Mouse (Mus musculus) fat pad, adult 2 months (tissue): Measurements from ENCODE around the gene Cd59a.
"Not testable (repeated sequence)": the region's sequence is repeated elsewhere in the genome, so short reads cannot be mapped to it uniquely, and the experiment has no call there.

ENCODE experiments used
- DNase-seq: peaks from one replicate; pipeline ENCODE4 v3.0.0-alpha.2; 2011; ENCODE audit warnings: low read depth, low spot score; ENCODE audit errors: extremely low read depth

Gene Cd59a

DNA sequence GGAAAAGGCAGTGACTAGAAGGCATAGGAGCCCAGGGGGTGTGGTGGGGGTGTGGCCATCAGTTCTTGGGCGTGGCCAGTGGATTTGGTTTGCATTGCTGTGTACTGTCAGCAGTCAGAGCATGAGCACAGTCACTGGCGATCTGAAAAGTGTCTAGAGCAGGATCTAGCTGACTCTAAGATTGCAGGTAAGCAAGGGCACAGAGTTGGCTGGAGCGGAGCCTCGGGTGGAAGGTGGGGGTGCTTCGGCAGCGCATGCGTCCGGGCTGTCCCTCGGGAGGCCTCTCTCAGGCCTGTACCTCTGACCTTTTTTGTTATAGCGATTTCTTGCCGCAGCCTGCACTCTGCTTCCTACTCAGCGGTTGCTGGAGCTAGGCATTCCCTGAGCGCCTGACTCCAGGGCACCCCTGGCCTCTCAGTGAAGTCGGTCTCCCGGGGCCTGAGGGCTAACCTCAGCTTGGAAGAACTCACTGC, at the start of gene Cd59a:
Gene Cd59a (plus strand): TSS at position 61 of the 473 bp plus-strand sequence.
- no peak for DNase-seq

DNA sequence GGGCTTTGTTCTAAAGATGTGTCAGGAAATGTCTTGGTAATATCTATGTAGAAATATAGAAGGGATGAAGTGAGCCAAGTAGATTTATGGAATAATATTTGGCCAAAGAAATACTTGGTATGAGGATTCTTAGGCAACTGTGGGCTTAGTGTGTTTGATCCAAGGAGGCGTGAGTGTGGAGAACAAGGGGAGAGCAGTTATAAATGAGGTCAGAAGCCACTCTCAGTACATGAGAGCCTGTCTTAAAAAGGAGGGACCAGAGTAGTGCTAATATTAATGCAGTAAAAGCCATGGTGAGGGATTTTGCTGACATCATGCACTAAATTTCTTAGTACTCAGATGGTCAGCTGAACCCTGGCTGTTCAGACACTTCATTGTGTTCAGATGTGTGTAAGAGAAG, 37.2 kb upstream of the Cd59a start:
- no peak for DNase-seq

DNA sequence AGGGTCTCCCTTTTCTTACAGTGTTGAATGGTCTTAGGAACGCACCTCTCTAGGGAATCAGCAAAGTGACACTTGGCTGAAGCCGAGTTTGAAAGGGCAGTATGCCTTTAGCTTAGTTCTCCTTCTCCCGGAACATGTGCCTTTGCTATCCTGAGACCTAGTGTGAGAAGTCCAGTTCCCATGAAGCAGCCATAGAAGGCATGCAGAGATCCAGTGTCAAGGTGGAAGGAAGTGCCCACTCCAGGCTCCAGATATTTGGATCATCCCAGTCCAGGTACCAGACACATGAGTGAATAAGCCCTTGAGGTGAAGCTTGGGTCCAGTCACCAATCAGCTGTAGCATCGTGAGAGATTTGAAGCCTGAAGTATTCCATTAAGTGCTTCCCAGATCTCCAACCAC, 36.6 kb upstream of the Cd59a start:
- DNase-seq = no peak

- no peak for DNase-seq
Observed at GRCm38 (mm10) chr2:104059786-104060185, 35.8 kb upstream of the Cd59a start.

- DNase-seq = no peak
Observed at GRCm38 (mm10) chr2:104060996-104061395, 34.6 kb upstream of the Cd59a start.

- no peak for DNase-seq
Observed at GRCm38 (mm10) chr2:104062665-104063064, 32.9 kb upstream of the Cd59a start.

DNA sequence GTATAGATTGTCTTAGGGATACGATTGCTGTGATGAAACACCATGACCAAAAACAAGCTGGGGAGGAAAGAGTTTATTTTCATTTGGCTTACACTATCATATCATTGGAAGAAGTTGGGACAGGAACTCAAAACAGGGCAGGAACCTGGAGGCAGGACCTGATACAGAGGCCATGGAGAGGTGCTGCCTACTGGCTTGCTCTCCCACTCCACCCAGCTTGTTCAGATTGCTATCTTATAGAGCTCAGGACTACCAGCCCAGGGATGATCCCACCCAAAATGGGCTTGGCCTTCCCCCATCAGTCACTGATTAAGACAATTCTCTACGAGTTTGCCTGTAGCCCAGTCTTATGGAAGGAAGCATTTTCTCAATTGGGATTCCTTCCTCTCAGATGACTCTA, 31.4 kb upstream of the Cd59a start:
- DNase-seq = no peak

- not testable (repeated sequence) for DNase-seq
Observed at GRCm38 (mm10) chr2:104065526-104065925, 30.1 kb upstream of the Cd59a start, which contains the start of gene Gm10912. Gene Gm10912 (plus strand): TSS chr2:104065826.

GRCm38 (mm10) chr2:104068450-104068849, 27.2 kb upstream of the Cd59a start, which contains the start of gene Gm10799:
Gene Gm10799 (minus strand): TSS chr2:104068550.
- not testable (repeated sequence) for DNase-seq

- no peak for DNase-seq
Observed at GRCm38 (mm10) chr2:104069704-104070185, 25.9 kb upstream of the Cd59a start, which contains the start of gene Cd59b. Gene Cd59b (plus strand): TSS chr2:104069849.

DNA sequence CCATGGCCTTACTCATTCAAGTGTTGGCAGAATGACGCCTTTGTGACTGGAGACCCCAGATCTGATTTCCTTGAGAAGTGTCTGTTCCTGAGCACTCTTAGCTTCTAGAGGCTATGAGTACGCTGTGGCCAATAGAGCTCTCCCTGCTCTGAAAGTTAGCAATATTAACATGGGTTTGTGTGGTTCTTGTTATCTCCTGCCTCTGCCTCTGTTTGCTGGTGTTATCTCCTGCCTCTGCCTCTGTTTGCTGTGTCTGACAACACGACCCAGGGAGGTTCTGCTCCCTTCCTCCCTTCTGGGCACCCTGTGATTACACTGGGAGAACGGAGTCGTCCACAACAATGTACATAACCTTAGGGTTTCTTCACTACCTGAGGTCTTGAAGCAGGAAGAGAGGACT, 17.3 kb upstream of the Cd59a start:
- DNase-seq = not testable (repeated sequence)

GRCm38 (mm10) chr2:104081436-104082050, 14.1 kb upstream of the Cd59a start:
- not testable (repeated sequence) for DNase-seq

GRCm38 (mm10) chr2:104082474-104082873, 13.1 kb upstream of the Cd59a start:
- no peak for DNase-seq

GRCm38 (mm10) chr2:104084027-104084426, 11.6 kb upstream of the Cd59a start:
- not testable (repeated sequence) for DNase-seq

GRCm38 (mm10) chr2:104087562-104087961, 8.0 kb upstream of the Cd59a start:
- DNase-seq = not testable (repeated sequence)

GRCm38 (mm10) chr2:104093305-104093704, 2.3 kb upstream of the Cd59a start:
- no peak for DNase-seq

DNA sequence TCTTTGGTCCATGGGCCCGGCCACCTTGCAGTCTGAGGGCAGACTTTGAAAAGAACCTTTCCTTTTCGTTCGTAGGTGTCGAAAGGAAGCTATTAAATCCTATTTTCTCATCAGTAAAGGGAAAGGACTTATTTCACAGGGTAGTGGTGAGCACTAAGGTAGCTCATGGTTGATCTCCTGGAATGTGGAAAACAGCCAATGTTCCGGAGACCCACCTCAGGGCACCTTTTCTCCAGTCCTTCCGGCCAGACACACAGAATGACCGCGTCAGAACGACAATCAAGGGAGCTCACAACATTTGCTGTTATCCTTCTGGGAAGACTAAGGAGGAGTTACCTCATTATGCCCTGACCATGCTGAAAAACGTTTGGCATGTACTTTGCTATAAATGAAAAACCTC, 655 bp downstream of the Cd59a start:
- DNase-seq = no peak

- not testable (repeated sequence) for DNase-seq
Observed at GRCm38 (mm10) chr2:104096796-104097195, 1.2 kb downstream of the Cd59a start.

DNA sequence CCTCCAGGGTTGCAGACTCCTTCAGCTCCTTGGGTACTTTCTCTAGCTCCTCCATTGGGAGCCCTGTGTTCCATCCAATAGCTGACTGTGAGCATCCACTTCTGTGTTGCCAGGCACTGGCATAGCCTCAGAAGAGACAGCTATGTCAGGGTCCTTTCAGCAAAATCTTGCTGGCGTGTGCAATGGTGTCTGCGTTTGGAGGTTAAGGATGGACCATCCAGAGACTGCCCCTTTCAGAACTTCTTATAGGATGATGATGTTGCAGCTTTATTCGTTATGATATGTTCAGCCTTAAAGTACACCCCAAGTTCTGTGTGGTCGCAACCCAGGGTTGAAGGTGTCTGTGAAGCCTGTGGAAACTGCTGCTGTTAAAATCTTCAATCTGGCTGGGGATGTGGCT, 1.8 kb downstream of the Cd59a start:
- not testable (repeated sequence) for DNase-seq

DNA sequence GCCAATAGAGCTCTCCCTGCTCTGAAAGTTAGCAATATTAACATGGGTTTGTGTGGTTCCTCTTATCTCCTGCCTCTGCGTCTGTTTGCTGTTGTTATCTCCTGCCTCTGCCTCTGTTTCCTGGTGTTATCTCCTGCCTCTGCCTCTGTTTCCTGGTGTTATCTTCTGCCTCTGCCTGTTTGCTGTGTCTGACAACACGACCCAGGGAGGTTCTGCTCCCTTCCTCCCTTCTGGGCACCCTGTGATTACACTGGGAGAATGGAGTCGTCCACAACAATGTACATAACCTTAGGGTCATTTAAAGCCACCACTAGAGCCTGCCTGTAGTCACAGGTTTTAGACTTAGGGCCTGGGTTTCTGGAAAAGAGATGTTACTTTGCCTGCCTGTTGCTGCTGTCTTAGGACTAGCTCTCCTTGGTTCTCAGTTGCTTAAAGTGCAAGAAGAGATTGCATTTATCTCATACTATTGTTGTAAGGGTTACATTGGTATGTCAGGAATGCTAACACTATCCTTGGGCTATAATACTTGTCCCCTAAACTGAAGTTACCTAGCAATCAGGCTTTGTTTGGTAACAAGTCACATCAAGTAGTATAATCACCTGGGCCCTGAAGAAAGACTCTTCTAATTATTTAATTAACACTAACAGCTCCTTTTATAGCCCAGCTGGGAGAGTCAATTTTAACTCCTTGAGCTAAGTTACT, 3.1 kb downstream of the Cd59a start:
- DNase-seq = no peak

DNA sequence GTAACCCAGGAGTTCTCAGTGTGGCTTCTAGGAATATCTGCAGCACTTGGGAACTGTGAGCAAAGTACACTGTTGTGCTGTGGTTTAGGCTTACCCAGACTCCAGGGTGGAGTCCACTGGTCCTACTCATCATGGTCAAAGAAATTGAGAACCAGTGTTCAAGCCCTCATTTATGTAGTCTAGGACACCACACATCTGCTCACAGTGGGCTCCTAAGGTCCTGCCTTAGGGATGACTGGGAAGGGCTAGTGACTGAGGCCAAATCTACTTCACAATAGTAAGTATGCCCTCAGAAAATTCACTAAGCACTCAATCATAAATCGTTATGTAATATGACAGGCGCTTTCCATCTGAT, 3.6 kb downstream of the Cd59a start:
- DNase-seq = no peak

- no peak for DNase-seq
Observed at GRCm38 (mm10) chr2:104099946-104100345, 4.3 kb downstream of the Cd59a start.
